Mouse (Mus musculus): ENCODE measurements around the gene Brd2.

GRCm38 (mm10) chr17:34128264-34128937 is 6.0 kb upstream of the Brd2 start:
- TF ChIP-seq CTCF (IDR thresholded peaks at IDR 0.05; ENCODE audit: low read depth, low read length) (no peak), GATA1 (IDR thresholded peaks at IDR 0.05; ENCODE audit: borderline replicate concordance, low read length) (no peak), POLR2AphosphoS5 (IDR thresholded peaks at IDR 0.05; ENCODE audit: insufficient replicate concordance, low read depth, low read length) (0 out of 2 replicates have a peak, but pooled peaks have one; percentile 48), GATA2 (IDR thresholded peaks at IDR 0.05; ENCODE audit: borderline replicate concordance, low read depth, low read length) (no peak), TAL1 (conservative IDR thresholded peaks at IDR 0.05; ENCODE audit: low read depth, low read length) (no peak)

All from G1E (cell line).